Mouse (Mus musculus) CH12.LX (cell line): ENCODE data around the gene Gse1.

ENCODE experiments used
- BHLHE40 ChIP-seq: IDR thresholded peaks from 2 replicates; pipeline ENCODE4 v1.6.1; 2011; ENCODE audit warnings: mild to moderate bottlenecking, low read depth, low read length, improper control_type of control experiment
- TBP ChIP-seq: conservative IDR thresholded peaks from 2 replicates; pipeline ENCODE4 v1.6.1; 2011; ENCODE audit warnings: low read depth, low read length, improper control_type of control experiment

DNA sequence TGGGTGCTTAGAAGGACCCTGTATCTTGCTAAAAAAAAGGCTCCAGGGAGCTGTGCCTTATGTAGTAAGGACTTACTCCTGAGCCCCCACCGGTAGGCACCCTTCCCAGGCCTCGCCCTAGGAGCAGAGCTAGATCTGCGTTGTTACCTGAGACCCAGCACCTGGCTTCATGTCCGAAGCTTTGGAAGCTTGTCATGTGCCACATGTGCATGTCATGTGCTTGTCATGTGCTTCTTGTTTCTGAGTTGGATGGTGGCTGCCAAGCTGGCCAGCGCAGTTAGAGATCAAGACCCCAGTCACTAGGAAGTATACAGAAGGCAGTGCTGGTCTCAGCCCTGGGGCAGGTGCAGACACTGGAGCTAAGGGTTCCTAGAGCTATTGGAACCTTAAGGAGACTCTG is 273.2 kb downstream of the Gse1 start:
- TF ChIP-seq TBP (no peak), BHLHE40 (peak; percentile 74)
